Mouse (Mus musculus): ENCODE results near the gene Tob1. TPM values are rescaled to one million over a fixed set of nuclear protein-coding genes. Genes with fewer than 3 reads are reported as not detected.
A peak's percentile ranks its signal among the peaks of the same experiment; 100 is the strongest.

Gene Tob1
- polyA plus RNA-seq, 1 experiment: 20.0 TPM

- Histone ChIP-seq H3K27me3 (ENCODE audit: control insufficient read depth, insufficient read depth, low read length, poor library complexity, severe bottlenecking) (no peaks in the 10 kb centered on the region), H3K4me3 (ENCODE audit: low read depth, low read length) (no peak overlapping the region), H3K9me3 (replicated peaks; ENCODE audit: control insufficient read depth, insufficient read depth, low read length, poor library complexity, severe bottlenecking) (no peaks in the 10 kb centered on the region), H3K9ac (ENCODE audit: low read depth, poor library complexity, severe bottlenecking) (no peak overlapping the region), H3K4me1 (ENCODE audit: control insufficient read depth, insufficient read depth, low read length) (no peaks in the 10 kb centered on the region), H3K36me3 (ENCODE audit: control insufficient read depth, insufficient read depth, low read length, poor library complexity, severe bottlenecking) (no peaks in the 10 kb centered on the region), H3K27ac (ENCODE audit: insufficient read depth, low read length) (no peak overlapping the region)
- TF ChIP-seq POLR2A (IDR thresholded peaks at IDR 0.05; ENCODE audit: insufficient read depth, low read length) (no peak), EP300 (IDR thresholded peaks at IDR 0.05; ENCODE audit: insufficient read depth, low read depth, low read length) (no peak), CTCF (IDR thresholded peaks at IDR 0.05; ENCODE audit: low read depth, low read length) (no peak)
Measured at GRCm38 (mm10) chr11:94199771-94200170, 11.5 kb upstream of the Tob1 start.

- TF ChIP-seq POLR2A (IDR thresholded peaks at IDR 0.05; ENCODE audit: insufficient read depth, low read length) (no peak), CTCF (IDR thresholded peaks at IDR 0.05; ENCODE audit: low read depth, low read length) (no peak), EP300 (IDR thresholded peaks at IDR 0.05; ENCODE audit: insufficient read depth, low read depth, low read length) (no peak)
- Histone ChIP-seq H3K36me3 (ENCODE audit: control insufficient read depth, insufficient read depth, low read length, poor library complexity, severe bottlenecking) (no peaks in the 10 kb centered on the region), H3K9me3 (replicated peaks; ENCODE audit: control insufficient read depth, insufficient read depth, low read length, poor library complexity, severe bottlenecking) (no peaks in the 10 kb centered on the region), H3K4me3 (ENCODE audit: low read depth, low read length) (no peak overlapping the region), H3K9ac (ENCODE audit: low read depth, poor library complexity, severe bottlenecking) (no peak overlapping the region), H3K27me3 (ENCODE audit: control insufficient read depth, insufficient read depth, low read length, poor library complexity, severe bottlenecking) (no peaks in the 10 kb centered on the region), H3K4me1 (ENCODE audit: control insufficient read depth, insufficient read depth, low read length) (no peaks in the 10 kb centered on the region), H3K27ac (ENCODE audit: insufficient read depth, low read length) (no peak overlapping the region)
Measured at GRCm38 (mm10) chr11:94200422-94200821, 10.8 kb upstream of the Tob1 start.

- Histone ChIP-seq H3K9ac (ENCODE audit: low read depth, poor library complexity, severe bottlenecking) (no peak overlapping the region), H3K9me3 (replicated peaks; ENCODE audit: control insufficient read depth, insufficient read depth, low read length, poor library complexity, severe bottlenecking) (no peaks in the 10 kb centered on the region), H3K27ac (ENCODE audit: insufficient read depth, low read length) (no peak overlapping the region), H3K4me3 (ENCODE audit: low read depth, low read length) (no peak overlapping the region), H3K4me1 (ENCODE audit: control insufficient read depth, insufficient read depth, low read length) (no peaks in the 10 kb centered on the region), H3K27me3 (ENCODE audit: control insufficient read depth, insufficient read depth, low read length, poor library complexity, severe bottlenecking) (no peaks in the 10 kb centered on the region), H3K36me3 (ENCODE audit: control insufficient read depth, insufficient read depth, low read length, poor library complexity, severe bottlenecking) (no peaks in the 10 kb centered on the region)
- no peak for TF ChIP-seq EP300 (IDR thresholded peaks at IDR 0.05; ENCODE audit: insufficient read depth, low read depth, low read length)
- TF ChIP-seq POLR2A (IDR thresholded peaks at IDR 0.05; ENCODE audit: insufficient read depth, low read length): no peak
- TF ChIP-seq CTCF (IDR thresholded peaks at IDR 0.05; ENCODE audit: low read depth, low read length): no peak
Measured at GRCm38 (mm10) chr11:94202106-94202505, 9.1 kb upstream of the Tob1 start.

GRCm38 (mm10) chr11:94203066-94203465 is 8.2 kb upstream of the Tob1 start:
- H3K27me3 ChIP-seq (ENCODE audit: control insufficient read depth, insufficient read depth, low read length, poor library complexity, severe bottlenecking): no peaks in the 10 kb centered on the region
- H3K9me3 ChIP-seq (replicated peaks; ENCODE audit: control insufficient read depth, insufficient read depth, low read length, poor library complexity, severe bottlenecking): no peaks in the 10 kb centered on the region
- H3K4me3 ChIP-seq (ENCODE audit: low read depth, low read length): no peak overlapping the region
- no peak for TF ChIP-seq POLR2A (IDR thresholded peaks at IDR 0.05; ENCODE audit: insufficient read depth, low read length)
- no peaks in the 10 kb centered on the region for H3K36me3 ChIP-seq (ENCODE audit: control insufficient read depth, insufficient read depth, low read length, poor library complexity, severe bottlenecking)
- no peak overlapping the region for H3K9ac ChIP-seq (ENCODE audit: low read depth, poor library complexity, severe bottlenecking)
- no peak overlapping the region for H3K27ac ChIP-seq (ENCODE audit: insufficient read depth, low read length)
- no peaks in the 10 kb centered on the region for H3K4me1 ChIP-seq (ENCODE audit: control insufficient read depth, insufficient read depth, low read length)

GRCm38 (mm10) chr11:94206398-94207114 is 4.7 kb upstream of the Tob1 start:
- Histone ChIP-seq H3K9me3 (replicated peaks; ENCODE audit: control insufficient read depth, insufficient read depth, low read length, poor library complexity, severe bottlenecking) (no peaks in the 10 kb centered on the region), H3K27ac (ENCODE audit: insufficient read depth, low read length) (no peak overlapping the region), H3K36me3 (ENCODE audit: control insufficient read depth, insufficient read depth, low read length, poor library complexity, severe bottlenecking) (no peaks in the 10 kb centered on the region), H3K9ac (ENCODE audit: low read depth, poor library complexity, severe bottlenecking) (no peak overlapping the region), H3K4me3 (ENCODE audit: low read depth, low read length) (no peak overlapping the region), H3K4me1 (ENCODE audit: control insufficient read depth, insufficient read depth, low read length) (no peaks in the 10 kb centered on the region), H3K27me3 (ENCODE audit: control insufficient read depth, insufficient read depth, low read length, poor library complexity, severe bottlenecking) (no peaks in the 10 kb centered on the region)
- TF ChIP-seq EP300 (IDR thresholded peaks at IDR 0.05; ENCODE audit: insufficient read depth, low read depth, low read length) (no peak), CTCF (IDR thresholded peaks at IDR 0.05; ENCODE audit: low read depth, low read length) (no peak), POLR2A (IDR thresholded peaks at IDR 0.05; ENCODE audit: insufficient read depth, low read length) (no peak)

- Histone ChIP-seq H3K27ac (ENCODE audit: insufficient read depth, low read length) (no peak overlapping the region), H3K9ac (ENCODE audit: low read depth, poor library complexity, severe bottlenecking) (peak overlapping the region; percentile 70; the same call in 1 of the 2 replicates), H3K4me1 (ENCODE audit: control insufficient read depth, insufficient read depth, low read length) (no peaks in the 10 kb centered on the region), H3K9me3 (replicated peaks; ENCODE audit: control insufficient read depth, insufficient read depth, low read length, poor library complexity, severe bottlenecking) (no peaks in the 10 kb centered on the region), H3K4me3 (ENCODE audit: low read depth, low read length) (no peak overlapping the region), H3K27me3 (ENCODE audit: control insufficient read depth, insufficient read depth, low read length, poor library complexity, severe bottlenecking) (no peaks in the 10 kb centered on the region), H3K36me3 (ENCODE audit: control insufficient read depth, insufficient read depth, low read length, poor library complexity, severe bottlenecking) (peaks cover 7% of the 10 kb centered on the region)
- no peak for TF ChIP-seq POLR2A (IDR thresholded peaks at IDR 0.05; ENCODE audit: insufficient read depth, low read length)
- no peak for TF ChIP-seq CTCF (IDR thresholded peaks at IDR 0.05; ENCODE audit: low read depth, low read length)
- no peak for TF ChIP-seq EP300 (IDR thresholded peaks at IDR 0.05; ENCODE audit: insufficient read depth, low read depth, low read length)
Measured at GRCm38 (mm10) chr11:94208811-94209675, 2.2 kb upstream of the Tob1 start.

All from ES-Bruce4 (cell line).